Mouse (Mus musculus): ENCODE data around the gene Elp1. TPM values are rescaled to one million over a fixed set of nuclear protein-coding genes. Genes with fewer than 3 reads are reported as not detected.

The Elp1 gene
- polyA plus RNA-seq, 1 experiment, result 82.2 TPM

DNA sequence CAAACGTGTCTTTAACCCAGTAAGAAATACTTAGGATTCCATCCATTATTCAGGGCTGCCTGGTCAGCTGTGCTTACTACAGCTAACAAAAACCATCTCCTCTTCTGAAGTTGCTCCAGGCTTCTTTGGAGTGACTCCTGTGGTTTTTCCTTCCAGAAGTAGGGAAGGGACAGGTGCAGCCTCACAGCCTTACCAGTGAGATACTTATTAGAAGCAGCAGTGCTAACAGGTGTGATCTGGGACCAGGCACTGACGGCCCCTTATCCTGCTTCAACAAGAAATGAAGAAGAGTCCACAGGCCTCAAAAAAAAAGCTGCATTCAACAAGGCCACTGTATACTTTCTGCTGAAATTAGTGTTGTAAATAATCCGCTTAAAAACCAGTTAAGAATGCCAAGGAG is 9.5 kb upstream of the Elp1 start:
- H3K27me3 ChIP-seq (ENCODE audit: control insufficient read depth, insufficient read depth, low read length, poor library complexity, severe bottlenecking), result no peaks in the 10 kb centered on the region
- H3K4me1 ChIP-seq (ENCODE audit: control insufficient read depth, insufficient read depth, low read length), result no peaks in the 10 kb centered on the region
- peaks cover 21% of the 10 kb centered on the region for H3K36me3 ChIP-seq (ENCODE audit: control insufficient read depth, insufficient read depth, low read length, poor library complexity, severe bottlenecking)
- H3K9me3 ChIP-seq (replicated peaks; ENCODE audit: control insufficient read depth, insufficient read depth, low read length, poor library complexity, severe bottlenecking), result no peaks in the 10 kb centered on the region
- no peak for TF ChIP-seq POLR2A (IDR thresholded peaks at IDR 0.05; ENCODE audit: insufficient read depth, low read length)
- no peak overlapping the region for H3K27ac ChIP-seq (ENCODE audit: insufficient read depth, low read length)
- no peak overlapping the region for H3K9ac ChIP-seq (ENCODE audit: low read depth, poor library complexity, severe bottlenecking)
- no peak overlapping the region for H3K4me3 ChIP-seq (ENCODE audit: low read depth, low read length)

DNA sequence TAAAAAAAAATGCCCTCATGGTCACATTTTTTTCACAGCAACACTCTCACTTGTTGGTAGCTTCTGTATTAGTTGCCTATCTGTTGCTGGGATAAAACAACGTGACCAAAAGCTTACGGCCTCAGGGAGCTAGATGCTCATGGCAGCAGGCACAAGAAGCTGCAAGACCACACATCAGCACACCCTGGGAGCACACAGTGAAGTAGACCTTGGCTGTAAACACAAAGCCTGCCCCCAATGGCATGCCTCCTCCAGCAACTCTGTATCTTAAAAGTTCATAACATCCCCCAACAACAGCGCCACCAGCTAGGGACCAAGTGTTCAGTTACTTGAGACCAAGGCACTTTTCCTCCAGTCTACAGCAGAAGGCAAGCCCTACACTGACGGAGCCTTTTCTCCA is 6.9 kb upstream of the Elp1 start:
- Histone ChIP-seq H3K9me3 (replicated peaks; ENCODE audit: control insufficient read depth, insufficient read depth, low read length, poor library complexity, severe bottlenecking) (no peaks in the 10 kb centered on the region), H3K36me3 (ENCODE audit: control insufficient read depth, insufficient read depth, low read length, poor library complexity, severe bottlenecking) (peaks cover 23% of the 10 kb centered on the region), H3K4me3 (ENCODE audit: low read depth, low read length) (no peak overlapping the region), H3K9ac (ENCODE audit: low read depth, poor library complexity, severe bottlenecking) (no peak overlapping the region), H3K4me1 (ENCODE audit: control insufficient read depth, insufficient read depth, low read length) (no peaks in the 10 kb centered on the region), H3K27ac (ENCODE audit: insufficient read depth, low read length) (no peak overlapping the region), H3K27me3 (ENCODE audit: control insufficient read depth, insufficient read depth, low read length, poor library complexity, severe bottlenecking) (no peaks in the 10 kb centered on the region)
- TF ChIP-seq EP300 (IDR thresholded peaks at IDR 0.05; ENCODE audit: insufficient read depth, low read depth, low read length) (no peak), CTCF (IDR thresholded peaks at IDR 0.05; ENCODE audit: low read depth, low read length) (no peak), POLR2A (IDR thresholded peaks at IDR 0.05; ENCODE audit: insufficient read depth, low read length) (no peak)

DNA sequence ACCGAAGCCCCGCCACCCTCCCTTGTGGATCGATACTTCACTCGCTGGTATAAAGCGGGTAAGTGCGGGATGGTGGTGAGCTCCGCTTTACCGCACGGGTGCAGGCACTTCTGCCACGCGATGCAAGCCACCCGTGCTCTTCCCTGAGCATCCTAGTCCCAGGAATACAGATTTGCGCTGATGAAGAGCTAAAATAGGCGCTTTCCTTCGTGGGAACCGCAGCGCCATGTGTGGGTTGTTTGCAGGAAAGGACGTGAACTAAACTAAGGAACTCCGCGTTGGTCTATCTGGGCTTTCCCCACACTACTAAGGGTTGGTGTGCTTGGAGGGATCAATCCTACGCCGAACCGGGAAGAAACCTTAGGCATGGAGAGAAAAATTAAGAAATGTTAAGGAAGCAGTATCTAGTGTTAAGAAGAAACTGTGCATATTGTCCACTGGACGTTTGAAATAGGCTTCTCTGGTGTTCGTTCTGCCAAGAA is 579 bp upstream of the Elp1 start:
- peak overlapping the region; percentile 66 for H3K4me3 ChIP-seq (ENCODE audit: low read depth, low read length)
- H3K27me3 ChIP-seq (ENCODE audit: control insufficient read depth, insufficient read depth, low read length, poor library complexity, severe bottlenecking), result no peaks in the 10 kb centered on the region
- peak overlapping the region; percentile 68 for H3K9ac ChIP-seq (ENCODE audit: low read depth, poor library complexity, severe bottlenecking)
- peaks cover 23% of the 10 kb centered on the region for H3K36me3 ChIP-seq (ENCODE audit: control insufficient read depth, insufficient read depth, low read length, poor library complexity, severe bottlenecking)
- TF ChIP-seq CTCF (IDR thresholded peaks at IDR 0.05; ENCODE audit: low read depth, low read length) (no peak), EP300 (IDR thresholded peaks at IDR 0.05; ENCODE audit: insufficient read depth, low read depth, low read length) (no peak), POLR2A (IDR thresholded peaks at IDR 0.05; ENCODE audit: insufficient read depth, low read length) (no peak)
- H3K9me3 ChIP-seq (replicated peaks; ENCODE audit: control insufficient read depth, insufficient read depth, low read length, poor library complexity, severe bottlenecking), result no peaks in the 10 kb centered on the region
- no peaks in the 10 kb centered on the region for H3K4me1 ChIP-seq (ENCODE audit: control insufficient read depth, insufficient read depth, low read length)
- no peak overlapping the region for H3K27ac ChIP-seq (ENCODE audit: insufficient read depth, low read length)

DNA sequence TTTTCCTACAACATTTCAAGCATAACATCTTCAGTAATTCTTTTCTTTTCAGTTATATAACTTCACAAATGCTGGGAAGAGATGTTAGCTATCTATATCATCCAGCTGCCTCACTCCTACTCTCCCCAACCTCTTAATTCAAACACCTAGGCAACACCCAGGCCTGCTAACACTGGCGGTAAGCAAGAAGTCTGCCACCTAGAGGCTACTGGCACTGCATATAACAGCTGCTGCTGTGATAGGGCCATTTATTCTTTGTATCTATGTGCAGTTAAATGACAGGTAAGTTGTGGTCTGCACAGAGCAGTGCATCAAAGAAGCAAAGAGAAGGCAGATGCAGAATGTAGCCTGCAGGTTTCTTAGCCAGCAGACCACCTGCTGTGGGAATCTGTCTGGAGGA is 10.8 kb downstream of the Elp1 start:
- Histone ChIP-seq H3K27ac (ENCODE audit: insufficient read depth, low read length) (no peak overlapping the region), H3K36me3 (ENCODE audit: control insufficient read depth, insufficient read depth, low read length, poor library complexity, severe bottlenecking) (peaks cover 82% of the 10 kb centered on the region), H3K4me3 (ENCODE audit: low read depth, low read length) (no peak overlapping the region), H3K27me3 (ENCODE audit: control insufficient read depth, insufficient read depth, low read length, poor library complexity, severe bottlenecking) (no peaks in the 10 kb centered on the region), H3K9ac (ENCODE audit: low read depth, poor library complexity, severe bottlenecking) (no peak overlapping the region), H3K9me3 (replicated peaks; ENCODE audit: control insufficient read depth, insufficient read depth, low read length, poor library complexity, severe bottlenecking) (no peaks in the 10 kb centered on the region), H3K4me1 (ENCODE audit: control insufficient read depth, insufficient read depth, low read length) (no peaks in the 10 kb centered on the region)
- TF ChIP-seq CTCF (IDR thresholded peaks at IDR 0.05; ENCODE audit: low read depth, low read length) (peak; percentile 64), POLR2A (IDR thresholded peaks at IDR 0.05; ENCODE audit: insufficient read depth, low read length) (no peak)

DNA sequence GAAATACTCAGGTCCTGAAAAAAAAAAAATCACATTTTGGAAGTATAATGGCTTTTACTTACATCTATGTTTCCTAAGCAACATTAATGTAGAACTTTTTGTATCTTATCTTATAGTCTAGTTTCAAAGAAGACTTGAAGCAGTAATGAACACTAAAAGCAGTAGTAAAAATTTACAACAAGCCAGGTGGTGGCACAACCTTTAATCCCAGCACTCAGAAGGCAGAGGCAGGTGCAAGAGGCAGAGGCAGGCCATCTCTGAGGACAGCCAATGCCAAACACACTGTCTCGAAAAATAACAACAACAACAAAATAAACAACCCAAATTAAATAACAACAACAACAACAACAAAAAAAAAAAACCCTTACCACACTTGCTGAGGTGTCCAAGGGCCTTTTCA is 31.1 kb downstream of the Elp1 start:
- no peaks in the 10 kb centered on the region for H3K9me3 ChIP-seq (replicated peaks; ENCODE audit: control insufficient read depth, insufficient read depth, low read length, poor library complexity, severe bottlenecking)
- H3K4me1 ChIP-seq (ENCODE audit: control insufficient read depth, insufficient read depth, low read length), result no peaks in the 10 kb centered on the region
- H3K9ac ChIP-seq (ENCODE audit: low read depth, poor library complexity, severe bottlenecking), result no peak overlapping the region
- no peak overlapping the region for H3K4me3 ChIP-seq (ENCODE audit: low read depth, low read length)
- H3K27me3 ChIP-seq (ENCODE audit: control insufficient read depth, insufficient read depth, low read length, poor library complexity, severe bottlenecking), result no peaks in the 10 kb centered on the region
- peaks cover 81% of the 10 kb centered on the region for H3K36me3 ChIP-seq (ENCODE audit: control insufficient read depth, insufficient read depth, low read length, poor library complexity, severe bottlenecking)
- TF ChIP-seq POLR2A (IDR thresholded peaks at IDR 0.05; ENCODE audit: insufficient read depth, low read length), result no peak
- TF ChIP-seq EP300 (IDR thresholded peaks at IDR 0.05; ENCODE audit: insufficient read depth, low read depth, low read length), result no peak
- no peak for TF ChIP-seq CTCF (IDR thresholded peaks at IDR 0.05; ENCODE audit: low read depth, low read length)
- H3K27ac ChIP-seq (ENCODE audit: insufficient read depth, low read length), result no peak overlapping the region

DNA sequence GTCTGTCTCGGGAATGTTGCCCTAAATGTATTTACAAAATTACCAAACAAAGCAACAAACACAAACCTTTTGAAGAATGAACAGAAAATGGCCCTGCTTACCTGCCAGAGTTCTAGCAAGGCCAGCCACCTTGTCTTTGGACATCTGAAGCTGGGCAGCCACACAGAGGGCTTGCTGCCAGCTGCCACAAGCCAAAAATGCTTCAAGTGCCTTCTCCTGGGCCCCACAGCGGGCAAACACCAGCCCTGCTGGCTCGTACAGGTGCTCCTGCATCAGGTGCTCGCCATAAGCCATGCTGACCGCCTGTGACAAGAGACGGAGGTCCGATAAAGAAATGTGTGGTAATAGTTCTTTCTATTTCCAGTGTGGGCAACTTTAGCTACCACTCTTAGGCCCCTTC is 33.2 kb downstream of the Elp1 start:
- Histone ChIP-seq H3K9me3 (replicated peaks; ENCODE audit: control insufficient read depth, insufficient read depth, low read length, poor library complexity, severe bottlenecking) (no peaks in the 10 kb centered on the region), H3K36me3 (ENCODE audit: control insufficient read depth, insufficient read depth, low read length, poor library complexity, severe bottlenecking) (peaks cover 64% of the 10 kb centered on the region), H3K4me3 (ENCODE audit: low read depth, low read length) (no peak overlapping the region), H3K27ac (ENCODE audit: insufficient read depth, low read length) (no peak overlapping the region), H3K9ac (ENCODE audit: low read depth, poor library complexity, severe bottlenecking) (no peak overlapping the region), H3K27me3 (ENCODE audit: control insufficient read depth, insufficient read depth, low read length, poor library complexity, severe bottlenecking) (no peaks in the 10 kb centered on the region), H3K4me1 (ENCODE audit: control insufficient read depth, insufficient read depth, low read length) (no peaks in the 10 kb centered on the region)
- TF ChIP-seq CTCF (IDR thresholded peaks at IDR 0.05; ENCODE audit: low read depth, low read length) (no peak), EP300 (IDR thresholded peaks at IDR 0.05; ENCODE audit: insufficient read depth, low read depth, low read length) (no peak), POLR2A (IDR thresholded peaks at IDR 0.05; ENCODE audit: insufficient read depth, low read length) (no peak)

Measured in ES-Bruce4 (cell line).